8 mouse cellular contexts compared by ENCODE assay signal in the genomic region with DNA sequence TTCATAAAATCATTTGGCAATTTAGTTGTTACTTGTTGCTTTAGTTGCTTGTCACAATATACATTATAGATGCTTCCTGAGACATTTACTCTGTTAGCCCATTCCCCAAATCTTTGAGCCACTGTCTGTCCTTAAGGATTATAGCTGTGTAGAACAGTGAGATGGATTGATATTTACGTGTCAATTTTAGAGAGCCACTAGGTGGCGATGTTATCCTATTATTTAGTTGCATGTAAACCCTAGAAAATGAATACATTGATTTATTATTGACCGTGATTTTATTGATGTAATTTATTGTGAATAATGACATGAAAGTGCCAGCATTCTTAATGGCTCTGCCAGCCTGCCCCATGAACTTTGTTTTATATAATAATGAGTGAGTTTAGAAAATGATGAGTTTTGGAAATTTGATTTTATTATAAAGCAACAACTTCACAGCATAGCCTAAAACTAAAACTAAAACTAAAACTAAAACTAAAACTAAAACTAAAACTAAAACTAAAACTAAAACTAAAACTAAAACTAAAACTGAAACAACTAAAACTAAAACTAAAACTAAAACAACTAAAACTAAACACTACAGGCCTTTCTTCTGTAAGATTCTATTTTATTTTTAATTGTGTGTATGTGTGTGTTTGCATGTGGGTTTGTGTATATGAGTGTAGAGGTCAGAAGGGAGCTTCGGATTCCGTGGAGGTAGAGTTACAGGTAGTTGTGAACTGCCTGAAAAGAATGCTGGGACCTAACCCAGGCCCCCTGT.
A peak's percentile ranks its signal among the peaks of the same experiment; 100 is the strongest.
DNase-seq lines count a peak whose midpoint lies in the region; ATAC-seq lines count a peak whose summit lies in the region.

No protein-coding gene starts in this region.

- H3K36me3 ChIP-seq in hindbrain, embryonic 16.5 days (ENCODE audit: control insufficient read depth, insufficient read depth, low read length): no peaks in the 10 kb centered on the region

- H3K27me3 ChIP-seq in hindbrain, embryonic 16.5 days (replicated peaks; ENCODE audit: control insufficient read depth, insufficient read depth, low read length): no peaks in the 10 kb centered on the region

- ATAC-seq in hindbrain, embryonic 16.5 days: peak; percentile 47

- peak; percentile 51 for DNase-seq in gastrocnemius, adult 18-20 months (ENCODE audit: low spot score)
- DNase-seq in gastrocnemius, postnatal 14 days: no peak
- DNase-seq in testis, postnatal 10 days (ENCODE audit: low spot score): peak; percentile 58
- DNase-seq in testis, postnatal 14 days (ENCODE audit: low spot score): no peak
- DNase-seq in cerebellum, adult 9-11 months: peak; percentile 45
- DNase-seq in lung, postnatal 25 days (ENCODE audit: low spot score): peak; percentile 63
- DNase-seq in spleen, postnatal 4 days (ENCODE audit: low spot score in 2 of 2): peak; percentile 31 to 69

- H3K4me2 ChIP-seq in hindbrain, embryonic 16.5 days (ENCODE audit: low read length): no peak overlapping the region

- WGBS in hindbrain, embryonic 16.5 days: 17% methylated on average over 5 of the region's 5 CpGs

- H3K4me1 ChIP-seq in hindbrain, embryonic 16.5 days (ENCODE audit: control insufficient read depth, insufficient read depth, low read depth, low read length): no peaks in the 10 kb centered on the region

- no peak overlapping the region for H3K9ac ChIP-seq in hindbrain, embryonic 16.5 days (ENCODE audit: low read depth, low read length)

- no peaks in the 10 kb centered on the region for H3K9me3 ChIP-seq in hindbrain, embryonic 16.5 days (ENCODE audit: control insufficient read depth, low read length)

- intact Hi-C loops in gastrocnemius, postnatal 14 days (cut with DNase I; ENCODE audit: low total_unique reads): no loop called here

- no peak overlapping the region for H3K27ac ChIP-seq in hindbrain, embryonic 16.5 days (ENCODE audit: low read depth, low read length)

- H3K4me3 ChIP-seq in hindbrain, embryonic 16.5 days (ENCODE audit: low read length): no peak overlapping the region

Comparison
In these comparisons a context has a peak if more than half of its experiments do, and no peak if none do; other contexts are left out.
1. DNase-seq: peak in gastrocnemius, adult 18-20 months (single experiment), testis, postnatal 10 days (single experiment), cerebellum, adult 9-11 months (single experiment), lung, postnatal 25 days (single experiment) and spleen, postnatal 4 days (2 of 2); none in gastrocnemius, postnatal 14 days (single experiment) and testis, postnatal 14 days (single experiment).